Mouse (Mus musculus) spleen, postnatal 14 days (tissue): ENCODE data around the gene Vwce.
A peak's percentile ranks its signal among the peaks of the same experiment; 100 is the strongest.

Experiments used
- DNase-seq, 2 experiments: peaks; one replicate each; pipeline ENCODE4 v3.0.0; 2021 to 2022; ENCODE audit warnings: low spot score in 2 of 2

The Vwce gene

DNA sequence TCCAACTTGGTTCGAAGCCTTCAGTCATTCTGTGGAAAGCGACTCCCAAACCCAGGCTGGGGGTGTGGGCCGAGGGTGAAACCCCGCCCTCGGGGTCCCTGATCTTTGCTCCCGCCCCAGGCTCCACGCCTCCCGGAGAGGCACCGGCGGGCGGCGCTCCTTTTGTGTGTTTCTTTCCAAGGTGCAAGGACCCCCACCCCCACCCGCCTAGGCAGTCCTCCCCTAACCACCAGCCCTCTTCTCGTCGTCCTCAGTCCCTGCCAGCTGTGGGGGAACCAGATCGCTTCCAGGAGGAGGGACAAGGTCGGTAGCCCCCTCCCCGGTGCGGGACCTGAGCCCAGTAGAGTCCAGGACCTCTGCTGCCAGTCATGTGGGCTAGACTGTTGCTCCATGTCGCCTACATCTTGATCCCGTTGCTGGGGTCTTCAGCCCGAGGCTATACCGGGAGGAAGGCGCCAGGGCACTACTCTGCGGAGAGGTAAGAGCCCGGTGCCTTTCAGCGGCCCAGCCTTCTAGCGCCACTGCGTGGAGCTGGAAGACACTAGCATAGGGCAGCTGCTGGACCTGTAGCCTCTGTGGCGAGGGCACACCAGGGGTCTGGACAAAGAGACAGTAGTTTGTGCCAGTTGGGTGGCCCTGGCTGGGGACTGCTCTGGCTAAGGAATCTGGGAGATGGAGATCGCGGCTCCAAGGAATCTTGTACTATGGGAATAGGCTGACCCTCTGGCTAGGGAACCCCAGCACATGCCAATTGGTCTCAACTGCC is at the start of gene Vwce:
Vwce (plus strand) TSS at position 108 of the 766 bp plus-strand sequence.
- DNase-seq = peak in 1 of 2 experiments; percentile 39

DNA sequence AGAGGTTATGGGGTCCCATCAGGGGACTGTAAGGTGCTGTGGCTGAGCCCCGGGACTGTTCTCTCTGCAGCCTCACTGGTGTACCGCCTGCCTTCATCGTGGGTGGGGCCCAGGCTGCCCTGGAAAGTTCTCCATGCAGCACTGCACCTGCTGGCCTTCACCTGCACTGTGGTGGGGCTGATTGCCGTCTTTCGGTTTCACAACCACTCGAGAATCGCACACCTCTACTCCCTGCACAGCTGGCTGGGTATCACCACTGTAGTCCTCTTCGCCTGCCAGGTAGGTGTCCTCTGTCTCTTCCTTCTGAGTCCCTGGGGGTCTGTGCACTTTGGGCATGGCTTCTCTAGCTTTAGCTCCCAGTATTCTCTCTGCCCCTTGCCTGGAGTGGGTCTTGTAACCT is 48.9 kb upstream of the Vwce start:
- peak; percentile 44 to 47 for DNase-seq

GRCm38 (mm10) chr19:10587231-10587630 is 46.8 kb upstream of the Vwce start:
- DNase-seq = no peak

DNA sequence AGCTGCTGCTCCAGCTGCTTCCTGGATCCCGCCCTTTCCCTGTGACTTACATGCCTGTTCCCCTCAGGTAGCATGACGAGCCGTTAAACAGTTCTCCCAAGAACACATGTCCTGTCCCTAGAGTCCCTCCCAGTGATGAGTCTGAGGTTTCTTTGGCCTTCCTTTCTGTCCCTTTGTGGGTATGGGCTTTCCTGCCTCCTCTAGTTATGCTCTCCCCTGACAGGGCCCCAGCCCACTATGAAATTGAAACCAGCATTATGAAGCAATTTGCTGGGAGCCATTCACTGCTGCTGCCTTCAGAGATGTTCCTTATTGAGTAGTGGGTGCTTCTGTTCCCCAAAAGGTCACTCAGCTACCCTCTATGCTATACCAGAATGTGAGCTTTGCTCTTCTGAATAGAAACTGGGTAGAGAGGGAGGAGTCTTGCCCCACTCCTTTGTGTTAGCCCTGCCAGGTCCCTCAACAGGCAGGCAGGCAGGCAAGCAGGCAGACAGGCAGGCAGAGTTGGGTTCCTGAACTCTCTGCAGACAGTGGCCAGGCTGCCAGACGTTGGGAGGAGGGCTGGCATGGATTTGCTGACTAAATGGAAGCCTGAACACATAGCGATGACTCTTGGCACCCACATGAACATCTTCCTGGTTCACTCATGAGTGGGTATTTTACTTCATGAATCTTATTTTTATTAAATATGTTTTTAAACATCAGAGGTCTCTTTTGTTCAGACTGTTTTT is 44.7 kb upstream of the Vwce start:
- DNase-seq = no peak

- DNase-seq = no peak
Observed at GRCm38 (mm10) chr19:10590301-10590700, 43.7 kb upstream of the Vwce start.

GRCm38 (mm10) chr19:10591659-10592377 is 42.2 kb upstream of the Vwce start:
- DNase-seq = no peak

DNA sequence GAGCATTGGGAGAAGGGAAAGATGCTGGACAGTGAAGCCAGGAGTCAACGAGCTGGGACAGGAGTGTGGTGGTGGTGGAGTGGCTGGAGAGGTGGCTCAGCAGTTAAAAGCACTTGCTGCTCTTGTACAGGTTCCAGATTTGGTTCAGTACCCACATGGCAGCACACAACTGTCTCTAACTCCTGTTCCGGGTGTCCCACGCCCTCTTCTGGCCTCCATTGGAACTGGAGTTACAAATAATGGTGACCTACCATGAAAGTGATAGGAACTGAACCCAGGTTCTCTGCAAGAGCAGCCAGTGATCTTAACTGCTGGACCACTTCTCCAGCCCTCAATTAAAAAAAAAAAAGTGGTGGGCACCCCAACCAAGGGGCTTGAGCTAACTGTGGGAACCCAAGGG is 35.8 kb upstream of the Vwce start:
- DNase-seq = peak in 1 of 2 experiments; percentile 34

DNA sequence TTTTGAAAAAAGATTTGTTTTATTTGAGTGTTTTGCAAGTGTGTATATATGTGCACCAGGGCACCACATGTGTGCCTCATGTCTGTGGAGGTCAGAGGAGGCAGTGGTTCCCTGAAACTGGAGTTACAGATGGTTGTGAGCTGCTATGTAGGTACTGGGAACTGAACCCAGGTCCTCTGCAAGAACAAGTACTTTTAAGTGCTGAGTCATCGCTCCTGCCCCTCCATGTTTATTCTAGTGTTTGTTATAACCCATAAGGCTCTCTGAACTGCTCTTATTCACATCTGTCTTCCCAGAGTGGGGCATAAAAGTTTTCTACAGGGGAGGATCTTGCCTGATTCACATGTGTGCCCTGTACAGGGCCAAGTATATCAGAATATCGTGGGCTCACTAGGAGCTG is 34.4 kb upstream of the Vwce start:
- no peak for DNase-seq

DNA sequence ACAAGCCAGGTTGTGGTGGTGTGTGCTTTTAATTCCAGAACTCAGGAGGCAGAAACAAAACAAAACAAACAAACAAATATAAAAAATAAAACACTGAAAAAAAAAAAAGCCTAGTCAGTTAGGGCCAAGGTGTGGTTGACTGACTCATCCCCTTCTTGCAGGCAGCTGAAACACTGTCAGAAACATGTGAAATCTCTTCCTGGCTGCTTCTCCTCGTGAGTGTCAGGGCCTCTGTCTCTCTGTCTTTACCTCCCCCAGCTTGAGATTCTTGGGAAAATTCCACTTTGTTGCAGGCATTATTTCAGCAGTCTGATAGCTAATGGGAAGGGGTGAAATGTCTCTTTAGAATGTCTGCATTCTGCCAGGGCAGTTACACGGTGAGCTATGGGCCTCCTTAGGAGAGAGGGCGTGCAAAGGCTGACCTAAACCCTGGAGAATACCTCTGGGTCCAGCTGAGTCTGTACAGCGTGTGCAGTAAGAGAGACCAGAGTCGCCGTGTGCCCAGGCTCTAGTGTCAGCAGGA is 31.7 kb upstream of the Vwce start:
- no peak for DNase-seq

DNA sequence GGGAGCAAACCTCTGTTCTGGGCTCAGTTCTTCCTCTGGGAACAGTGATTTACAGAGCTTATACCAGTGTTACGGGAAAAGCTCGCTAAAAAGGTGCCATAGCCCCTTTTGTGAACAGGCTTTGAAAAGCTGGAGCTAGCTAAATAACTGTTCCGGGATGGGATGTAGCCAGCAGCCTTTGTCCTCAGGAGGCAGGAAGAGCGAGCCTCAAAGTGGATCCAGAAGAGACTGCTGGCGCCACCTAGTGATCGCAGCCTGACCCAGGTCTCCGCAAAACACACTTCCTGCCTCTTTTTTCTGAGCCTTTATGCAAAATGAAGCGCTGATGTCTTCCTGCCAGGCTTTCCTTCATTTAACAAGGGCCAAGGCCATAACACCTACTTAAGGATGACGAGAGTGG is 31.2 kb upstream of the Vwce start:
- peak; percentile 75 to 82 for DNase-seq

DNA sequence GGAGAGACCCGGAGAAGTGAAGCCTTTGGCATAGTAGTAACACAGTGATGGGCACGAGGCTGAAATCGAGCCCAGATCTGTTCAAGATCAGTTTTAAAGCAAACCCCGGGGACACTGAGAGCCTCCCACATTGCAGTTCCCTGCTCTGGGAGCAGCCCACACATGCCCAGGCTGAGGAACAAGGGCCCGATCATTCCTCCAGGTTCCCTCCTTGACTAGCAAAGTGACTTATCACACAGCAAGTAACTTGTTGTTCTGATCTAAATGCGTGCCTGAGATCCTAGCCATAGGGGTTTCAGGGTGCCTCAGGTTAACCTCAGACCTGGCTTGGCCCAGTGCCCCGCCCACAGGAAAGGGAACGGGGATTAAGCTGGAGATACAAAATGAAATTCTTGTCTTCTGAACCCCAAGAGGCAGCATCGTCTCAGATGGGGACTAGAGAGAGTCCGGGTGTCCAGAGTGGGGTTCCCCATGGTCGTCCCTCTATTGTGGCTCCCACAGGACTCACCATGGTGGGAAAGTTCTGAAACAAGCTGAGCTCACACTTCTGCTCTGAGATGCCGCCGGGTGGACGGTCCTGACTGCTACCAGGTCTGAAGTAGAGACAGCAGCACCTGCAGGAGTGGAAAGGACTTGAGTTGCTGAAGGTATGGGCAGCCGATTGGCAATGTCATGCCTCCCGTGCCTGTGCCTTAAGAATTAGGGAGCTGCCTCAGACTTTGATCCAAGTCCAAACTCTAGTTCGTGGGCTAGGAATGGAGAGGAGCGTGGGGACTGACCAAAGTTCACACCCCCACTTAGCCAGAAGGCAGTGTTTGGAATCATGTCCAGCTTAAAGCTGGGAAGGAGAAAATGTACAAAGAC is 30.1 kb upstream of the Vwce start:
- DNase-seq = no peak

- DNase-seq = no peak
Observed at GRCm38 (mm10) chr19:10604534-10604933, 29.5 kb upstream of the Vwce start.

DNA sequence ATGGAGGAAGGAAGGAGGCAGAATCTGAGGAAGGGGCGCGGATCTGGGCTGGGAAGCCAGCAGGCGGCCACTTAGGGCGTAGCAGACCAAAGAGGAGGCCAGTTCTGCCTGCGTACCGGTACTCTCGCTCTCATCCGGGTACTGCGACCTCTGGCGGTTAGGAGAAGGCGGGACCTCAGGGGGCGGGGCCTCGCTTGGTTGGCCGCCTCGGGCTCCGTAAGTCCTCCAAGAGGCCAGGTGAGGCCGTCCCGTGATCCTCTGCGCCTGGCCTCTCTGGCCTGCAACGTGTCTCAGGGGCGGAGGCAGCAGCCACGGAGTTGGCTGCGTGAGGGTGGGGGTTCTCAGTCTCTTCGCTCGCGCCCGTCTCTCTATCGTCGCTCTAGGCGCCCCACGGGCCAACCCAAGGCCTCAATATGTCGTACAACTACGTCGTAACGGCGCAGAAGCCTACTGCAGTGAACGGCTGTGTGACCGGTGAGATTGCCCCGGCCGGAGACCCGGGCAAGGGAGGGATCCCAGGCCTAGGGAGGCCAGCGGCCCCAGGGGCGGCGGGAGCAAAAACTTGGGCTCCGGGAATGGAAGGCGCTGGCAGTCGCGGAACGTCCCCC is 28.6 kb upstream of the Vwce start, which contains the start of the genes Ddb1 and Tkfc:
Ddb1 (plus strand) TSS at position 35 of the 608 bp plus-strand sequence.
Tkfc (minus strand) TSS at position 362 of the 608 bp plus-strand sequence.
- DNase-seq = peak; percentile 99

DNA sequence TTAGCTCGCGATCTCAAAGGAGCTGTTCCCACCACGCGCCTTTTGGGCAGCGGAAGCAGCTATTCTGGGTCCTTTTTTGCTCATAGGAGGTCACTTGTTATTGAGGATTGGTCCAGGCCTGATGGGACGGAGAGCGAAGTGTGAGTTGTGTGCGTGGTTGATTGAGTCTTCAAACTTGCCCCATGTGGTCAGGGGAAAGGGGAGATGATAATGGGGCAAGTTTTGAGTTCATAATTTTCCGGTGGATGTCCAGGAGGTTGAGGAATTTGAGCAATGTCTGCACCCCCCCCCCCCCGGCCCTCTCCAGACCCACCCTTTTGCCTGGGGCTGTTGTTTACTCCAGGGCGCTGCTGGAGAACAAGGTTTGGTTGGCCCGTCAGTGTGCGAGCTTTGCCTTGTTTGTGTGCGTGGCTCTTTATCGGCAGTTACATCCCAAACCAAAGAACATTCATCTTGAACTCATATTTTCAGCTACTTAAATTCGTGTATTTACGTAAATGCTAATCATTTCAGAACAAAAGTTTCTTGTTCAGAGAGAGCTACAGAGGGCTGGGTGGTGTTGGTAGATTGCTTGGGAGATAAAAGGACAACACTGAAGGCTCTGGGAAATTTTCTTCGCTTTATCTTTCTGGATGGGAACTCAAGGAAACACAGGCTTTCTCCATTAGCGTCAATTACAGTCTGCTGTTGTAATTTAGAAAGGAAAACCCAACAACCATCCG is 28.0 kb upstream of the Vwce start:
- no peak for DNase-seq

DNA sequence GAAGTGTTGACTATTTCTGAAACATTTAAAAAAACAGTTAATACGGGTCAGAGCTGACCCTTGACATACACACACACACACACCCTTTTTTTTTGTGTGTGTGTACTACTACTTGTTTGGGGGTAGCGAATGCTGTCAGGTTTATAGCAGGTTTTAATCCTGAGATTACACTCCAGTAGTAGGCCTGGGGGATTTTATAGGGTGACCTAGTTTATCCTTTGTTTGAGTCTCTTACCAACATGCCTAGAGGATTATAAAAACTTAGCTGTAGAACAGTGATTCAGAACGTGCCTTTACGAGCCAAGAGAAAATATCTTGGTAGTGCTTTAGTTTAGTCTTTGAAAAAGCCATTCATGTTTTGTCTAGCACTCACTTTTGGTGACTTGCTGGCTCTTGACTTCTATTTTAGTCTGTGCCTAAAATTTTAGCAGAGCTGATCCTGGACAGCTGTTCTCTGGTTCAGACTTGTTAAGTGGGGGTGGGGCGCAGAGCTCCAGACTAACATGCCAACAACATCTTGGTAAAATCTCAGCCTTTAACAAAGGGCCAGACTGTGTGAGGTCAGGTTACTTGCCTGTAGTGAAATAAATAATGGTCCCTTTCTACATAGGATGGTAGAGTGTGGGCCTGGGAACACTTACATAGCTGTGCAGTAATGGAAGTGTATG is 25.3 kb upstream of the Vwce start:
- no peak for DNase-seq

- DNase-seq = peak in 1 of 2 experiments; percentile 23
Observed at GRCm38 (mm10) chr19:10634872-10635318, 882 bp downstream of the Vwce start.

DNA sequence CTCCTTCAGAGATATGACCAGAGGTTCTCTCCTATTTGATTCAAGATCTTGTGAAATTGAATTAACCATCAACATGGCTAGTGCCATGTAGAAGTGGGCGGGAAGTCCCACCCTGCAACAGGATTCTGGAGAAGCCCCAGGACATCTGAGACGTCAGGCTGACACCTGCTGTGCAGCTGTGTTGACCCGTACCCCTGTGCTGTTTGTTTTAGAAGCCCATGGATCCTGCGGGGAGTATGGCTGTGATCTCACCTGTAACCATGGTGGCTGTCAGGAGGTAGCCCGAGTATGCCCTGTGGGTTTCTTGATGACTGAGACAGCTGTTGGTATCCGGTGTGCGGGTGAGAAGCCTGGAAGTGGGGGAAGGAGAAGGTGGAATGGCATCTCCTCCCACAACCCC is 3.8 kb downstream of the Vwce start:
- DNase-seq = no peak

GRCm38 (mm10) chr19:10640080-10640479 is 6.1 kb downstream of the Vwce start:
- no peak for DNase-seq
